Mouse (Mus musculus): Measurements from ENCODE around the gene Rabep2. TPM values are rescaled to one million over a fixed set of nuclear protein-coding genes. Genes with fewer than 3 reads are reported as not detected.
A peak's percentile ranks its signal among the peaks of the same experiment; 100 is the strongest.
"Not testable (repeated sequence)": the region's sequence is repeated elsewhere in the genome, so short reads cannot be mapped to it uniquely, and the experiment has no call there.

Gene Rabep2
- total RNA-seq, 2 experiments from 2014 or later: 4.6 to 4.9 TPM

- intact Hi-C loops (cut with DNase I): loop anchor here (1.0 kb wide), 1 partner anchor 28 kb away; the partner anchor contains the start of gene Atxn2l
Measured at GRCm38 (mm10) chr7:126474993-126475581, 46.5 kb downstream of the Rabep2 start, which contains the start of gene Sh2b1. TSS of gene Sh2b1 (minus strand) at chr7:126475424.

GRCm38 (mm10) chr7:126481699-126482098 lies 53.1 kb downstream of the Rabep2 start:
- no peak for DNase-seq (ENCODE audit: low spot score)
- intact Hi-C loops (cut with DNase I): loop anchor here (5.0 kb wide), 1 partner anchor 221 kb away; no protein-coding TSS in a partner anchor

More at GRCm38 (mm10) chr7:126474993-126475581, 46.5 kb downstream of the Rabep2 start, which contains the start of gene Sh2b1:
- DNase-seq (ENCODE audit: low spot score): peak; percentile 75

GRCm38 (mm10) chr7:126482392-126482871 lies 53.9 kb downstream of the Rabep2 start:
- intact Hi-C loops (cut with DNase I): loop anchor here (5.0 kb wide), 1 partner anchor 220 kb away; no protein-coding TSS in a partner anchor

GRCm38 (mm10) chr7:126487052-126487483 lies 58.5 kb downstream of the Rabep2 start, which contains the start of gene Tufm:
TSS of gene Tufm (plus strand) at chr7:126487361.
- intact Hi-C loops (cut with DNase I): loop anchor here (2.0 kb wide), 1 partner anchor 16 kb away; the partner anchor contains the start of gene Atxn2l
- DNase-seq (ENCODE audit: low spot score): peak; percentile 96

More at GRCm38 (mm10) chr7:126482392-126482871, 53.9 kb downstream of the Rabep2 start:
- peak; percentile 61 for DNase-seq (ENCODE audit: low spot score)

- not testable (repeated sequence) for DNase-seq (ENCODE audit: low spot score)
- intact Hi-C loops (cut with DNase I): loop anchor here (2.0 kb wide), 1 partner anchor 15 kb away; the partner anchor contains the start of gene Atxn2l
Measured at GRCm38 (mm10) chr7:126487617-126488385, 59.2 kb downstream of the Rabep2 start.

GRCm38 (mm10) chr7:126491005-126491404 lies 62.4 kb downstream of the Rabep2 start:
- intact Hi-C loops (cut with DNase I): no loop called here
- no peak for DNase-seq (ENCODE audit: low spot score)

GRCm38 (mm10) chr7:126491973-126492372 lies 63.4 kb downstream of the Rabep2 start:
- intact Hi-C loops (cut with DNase I): no loop called here
- DNase-seq (ENCODE audit: low spot score): no peak

- intact Hi-C loops (cut with DNase I): no loop called here
- no peak for DNase-seq (ENCODE audit: low spot score)
Measured at GRCm38 (mm10) chr7:126494120-126494519, 65.6 kb downstream of the Rabep2 start.

GRCm38 (mm10) chr7:126496475-126496874 lies 67.9 kb downstream of the Rabep2 start:
- no peak for DNase-seq (ENCODE audit: low spot score)
- intact Hi-C loops (cut with DNase I): no loop called here

- intact Hi-C loops (cut with DNase I): no loop called here
- no peak for DNase-seq (ENCODE audit: low spot score)
Measured at GRCm38 (mm10) chr7:126497966-126498365, 69.4 kb downstream of the Rabep2 start.

Other genes starting within 250 kb of the Rabep2 start
- 10 to 100 TPM; 19.2 to 23.7 TPM for gene Xpo6, start 228.3 kb upstream of the Rabep2 start, total RNA-seq (2021)
- gene Sbk1, start 156.1 kb upstream of the Rabep2 start, total RNA-seq (2021): 10 to 100 TPM; 76.5 to 86.4 TPM
- under 1 TPM; 0.67 to 0.91 TPM for gene Lat, start 59.2 kb upstream of the Rabep2 start, total RNA-seq (2021)
- 10 to 100 TPM; 33.0 to 34.6 TPM for gene Spns1, start 51.3 kb upstream of the Rabep2 start, total RNA-seq (2021)
- 1 to 10 TPM; 4.5 to 5.4 TPM for gene Nfatc2ip, start 32.0 kb upstream of the Rabep2 start, total RNA-seq (2021)
- 1 to 10 TPM in 1 of 2 experiments, under 1 TPM in 1; 0.70 to 1.4 TPM for gene Cd19, start 13.9 kb upstream of the Rabep2 start, total RNA-seq (2021)
- gene Atp2a1, start 34.3 kb downstream of the Rabep2 start, total RNA-seq (2021): 1 to 10 TPM in 1 of 2 experiments, under 1 TPM in 1; 0.88 to 1.2 TPM
- 10 to 100 TPM; 40.2 to 43.2 TPM for gene Sh2b1, start 46.7 kb downstream of the Rabep2 start, total RNA-seq (2021)
- gene Tufm, start 58.6 kb downstream of the Rabep2 start, total RNA-seq (2021): 100 to 1,000 TPM; 326 to 329 TPM
- 10 to 100 TPM; 37.0 to 41.7 TPM for gene Atxn2l, start 74.7 kb downstream of the Rabep2 start, total RNA-seq (2021)
- 100 to 1,000 TPM; 130 to 139 TPM for gene Eif3c, start 137.7 kb downstream of the Rabep2 start, total RNA-seq (2021)
- under 1 TPM; 0.28 to 0.86 TPM for gene Apobr, start 156.2 kb downstream of the Rabep2 start, total RNA-seq (2021)
- 10 to 100 TPM; 11.3 to 13.6 TPM for gene Cln3, start 157.1 kb downstream of the Rabep2 start, total RNA-seq (2021)
- gene Il27, start 166.2 kb downstream of the Rabep2 start, total RNA-seq (2021): not detected
- 1 to 10 TPM; 7.7 to 9.4 TPM for gene Nupr1, start 202.1 kb downstream of the Rabep2 start, total RNA-seq (2021)
- 10 to 100 TPM; 25.9 to 27.2 TPM for gene Sgf29, start 220.6 kb downstream of the Rabep2 start, total RNA-seq (2021)
- gene Sult1a1, start 247.7 kb downstream of the Rabep2 start, total RNA-seq (2021): 10 to 100 TPM; 28.5 to 32.3 TPM